Mouse (Mus musculus) brain, embryonic 14.5 days (tissue): Measurements from ENCODE around the gene Gpam. TPM values are rescaled to one million over a fixed set of nuclear protein-coding genes. Genes with fewer than 3 reads are reported as not detected.

Experiments used
- DNase-seq: peaks from one replicate; pipeline ENCODE4 v3.0.0-alpha.2; 2011; ENCODE audit warnings: low read depth
- CTCF ChIP-seq: fragments of 200-500 bp; IDR thresholded peaks from 2 replicates; pipeline ENCODE4 v1.5.1; 2012; ENCODE audit warnings: inconsistent platforms, mild to moderate bottlenecking, moderate library complexity, borderline replicate concordance; ENCODE audit not compliant: insufficient read depth, insufficient read length; ENCODE audit errors: extremely low read depth
- POLR2A ChIP-seq: fragments of 200-500 bp; IDR thresholded peaks from 2 replicates; pipeline ENCODE4 v1.6.1; 2012; ENCODE audit warnings: mild to moderate bottlenecking, inconsistent platforms, borderline replicate concordance; ENCODE audit not compliant: poor library complexity, insufficient read depth, insufficient read length, severe bottlenecking; ENCODE audit errors: extremely low read depth
- polyA plus RNA-seq: library from polyadenylated mRNA; depleted of rRNA; stranded (reverse); fragments of >200 nt; gene quantifications from 2 replicates; pipeline ENCODE4 v1.2.3, GENCODE M21; 2012

Gene Gpam
- polyA plus RNA-seq, 1 experiment: 30.5 TPM

DNA sequence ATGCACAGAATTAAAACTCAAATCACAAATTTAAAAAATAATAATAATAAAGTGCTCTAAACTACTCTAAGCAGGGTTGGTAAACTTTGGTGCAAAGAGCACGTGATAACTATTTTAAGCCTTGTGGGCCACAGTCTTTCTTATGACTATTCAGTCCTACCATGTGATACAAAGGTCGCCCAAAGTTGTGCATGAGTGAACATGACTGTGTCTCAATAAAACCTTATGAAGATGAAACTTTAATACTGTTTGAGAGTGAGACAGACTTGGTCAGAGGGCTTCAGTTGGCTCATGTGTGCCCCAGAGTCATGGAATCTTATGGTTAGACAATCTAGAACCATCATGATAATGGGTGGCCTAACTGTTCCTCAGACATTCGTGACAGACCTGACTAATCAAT is 8.9 kb upstream of the Gpam start:
- TF ChIP-seq CTCF: no peak
- TF ChIP-seq POLR2A: no peak
- DNase-seq: no peak

DNA sequence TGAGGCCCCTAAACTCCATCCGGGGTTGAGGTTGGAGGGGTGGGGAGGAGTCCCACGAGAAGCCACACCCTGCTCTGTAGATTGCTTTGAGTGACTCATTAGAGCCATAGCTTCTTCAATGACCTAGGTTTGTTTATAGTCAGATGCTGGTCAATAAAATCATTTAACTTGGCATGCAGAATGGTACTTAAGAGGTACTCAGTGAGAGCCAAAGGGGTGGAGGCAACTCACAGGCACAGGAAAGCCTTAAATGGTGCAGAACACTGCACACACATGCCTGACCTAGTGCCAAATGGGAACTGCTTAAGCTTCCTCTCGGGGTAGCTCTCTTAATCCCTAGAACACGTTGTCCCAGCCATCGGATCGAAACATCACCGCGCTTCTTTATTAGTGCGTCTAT is 7.5 kb upstream of the Gpam start:
- no peak for DNase-seq

DNA sequence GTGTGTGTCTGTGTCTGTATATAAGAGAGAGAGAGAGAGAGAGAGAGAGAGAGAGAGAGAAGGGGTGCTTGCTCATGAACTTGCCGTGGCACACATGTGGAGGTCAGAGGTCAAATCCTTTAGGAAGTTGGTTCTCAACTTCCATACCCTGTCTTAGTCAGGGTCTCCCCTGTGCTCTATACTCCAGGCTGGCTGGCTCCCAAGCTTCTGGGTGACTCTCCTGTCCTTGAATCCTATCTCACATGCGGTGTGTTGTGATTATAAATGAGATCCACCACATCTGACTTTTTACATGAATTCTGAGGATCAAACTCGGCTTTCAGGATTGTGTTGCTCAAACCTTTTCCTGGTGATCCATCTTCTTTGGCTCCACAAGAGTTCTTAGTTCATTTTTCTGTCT is 5.4 kb upstream of the Gpam start:
- DNase-seq: no peak
- TF ChIP-seq CTCF (no peak), POLR2A (no peak)

More for the DNA sequence above, 7.5 kb upstream of the Gpam start:
- TF ChIP-seq CTCF (no peak), POLR2A (no peak)

DNA sequence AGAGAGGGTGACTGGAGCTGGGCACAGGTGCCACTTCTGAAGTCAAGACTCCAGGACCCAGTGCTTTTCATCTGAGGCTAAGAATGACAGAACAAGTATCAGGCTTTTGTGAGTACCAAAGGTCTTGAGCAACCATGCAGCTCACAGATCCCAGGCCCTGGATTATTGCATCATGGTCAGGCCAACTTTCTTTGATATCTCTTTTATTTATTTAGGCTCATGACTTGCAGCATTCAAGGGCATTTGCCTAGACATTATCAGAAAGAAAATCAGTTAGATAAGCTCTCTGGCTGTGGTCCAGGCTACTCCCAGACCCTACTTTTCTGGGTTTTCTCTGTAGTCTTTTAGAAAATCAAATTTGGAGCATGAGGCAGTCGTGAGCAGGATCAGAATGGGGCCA is 4.7 kb upstream of the Gpam start:
- DNase-seq: no peak
- TF ChIP-seq CTCF: no peak
- no peak for TF ChIP-seq POLR2A

DNA sequence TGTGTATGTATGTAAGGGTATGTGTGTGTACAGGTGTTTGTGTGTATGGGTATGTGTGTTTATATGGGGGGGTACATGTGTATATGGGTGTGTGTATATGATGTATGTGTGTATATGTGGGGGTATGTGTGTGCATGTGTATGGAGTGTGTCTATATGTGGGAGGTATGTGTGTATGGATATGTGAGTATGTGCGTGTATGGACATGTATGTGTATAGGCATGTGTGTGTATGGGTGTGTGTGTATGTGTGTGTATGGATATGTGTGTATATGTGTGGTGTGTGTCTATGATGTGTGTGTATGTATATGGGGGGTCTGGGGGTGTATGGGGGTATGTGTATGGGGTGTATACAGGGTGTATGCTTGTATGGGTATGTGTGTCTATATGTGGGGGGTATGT is 1.4 kb upstream of the Gpam start:
- DNase-seq: no peak

DNA sequence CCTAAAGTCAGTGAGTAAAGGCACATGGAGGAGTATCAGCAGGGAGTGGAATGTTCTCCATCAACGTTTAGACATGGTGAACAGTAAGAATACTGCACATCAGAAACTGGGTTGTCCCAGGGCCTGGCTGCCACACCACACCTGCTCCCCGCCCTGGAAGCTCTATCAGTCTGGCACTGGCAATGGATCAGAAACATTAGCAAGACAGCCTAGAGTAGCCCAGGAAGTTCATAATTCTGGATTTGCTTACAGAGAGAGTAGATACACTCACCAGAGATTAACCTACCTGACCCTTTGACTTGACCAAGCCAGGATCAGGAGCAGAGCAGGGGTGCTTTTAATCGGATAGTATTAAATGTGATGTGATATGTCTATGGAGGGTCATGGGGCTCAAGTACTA is 1.6 kb downstream of the Gpam start:
- TF ChIP-seq CTCF (no peak), POLR2A (no peak)
- DNase-seq: no peak

More for the DNA sequence above, 1.4 kb upstream of the Gpam start:
- TF ChIP-seq POLR2A (no peak), CTCF (no peak)

DNA sequence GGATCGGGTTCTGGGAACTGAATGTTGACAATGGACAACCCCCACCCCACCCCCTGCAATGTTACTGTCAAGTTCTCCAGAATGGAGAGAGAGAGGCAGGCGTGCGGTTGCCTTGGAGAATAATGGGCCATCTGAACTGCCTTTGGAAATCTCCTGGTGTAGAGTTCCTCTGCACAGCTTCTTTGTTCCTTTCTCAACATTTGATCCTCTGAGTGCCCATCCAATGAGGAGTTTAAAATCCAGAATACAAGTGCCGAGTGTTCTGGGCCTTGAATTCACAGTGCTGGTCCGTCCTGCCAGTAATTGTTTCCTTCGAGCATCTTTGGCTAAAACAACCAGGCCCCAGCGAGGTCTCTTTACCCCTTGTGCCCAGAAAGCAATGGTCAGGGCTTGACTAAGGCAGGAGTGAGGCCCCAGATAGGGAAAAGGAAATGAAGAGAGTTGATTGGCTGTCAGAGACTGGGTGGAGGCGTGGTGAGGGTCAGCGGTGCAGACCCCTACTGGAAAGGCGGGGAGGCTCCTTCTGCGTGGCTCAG is 4.0 kb downstream of the Gpam start:
- TF ChIP-seq POLR2A (no peak), CTCF (no peak)
- peak; percentile 74 for DNase-seq

DNA sequence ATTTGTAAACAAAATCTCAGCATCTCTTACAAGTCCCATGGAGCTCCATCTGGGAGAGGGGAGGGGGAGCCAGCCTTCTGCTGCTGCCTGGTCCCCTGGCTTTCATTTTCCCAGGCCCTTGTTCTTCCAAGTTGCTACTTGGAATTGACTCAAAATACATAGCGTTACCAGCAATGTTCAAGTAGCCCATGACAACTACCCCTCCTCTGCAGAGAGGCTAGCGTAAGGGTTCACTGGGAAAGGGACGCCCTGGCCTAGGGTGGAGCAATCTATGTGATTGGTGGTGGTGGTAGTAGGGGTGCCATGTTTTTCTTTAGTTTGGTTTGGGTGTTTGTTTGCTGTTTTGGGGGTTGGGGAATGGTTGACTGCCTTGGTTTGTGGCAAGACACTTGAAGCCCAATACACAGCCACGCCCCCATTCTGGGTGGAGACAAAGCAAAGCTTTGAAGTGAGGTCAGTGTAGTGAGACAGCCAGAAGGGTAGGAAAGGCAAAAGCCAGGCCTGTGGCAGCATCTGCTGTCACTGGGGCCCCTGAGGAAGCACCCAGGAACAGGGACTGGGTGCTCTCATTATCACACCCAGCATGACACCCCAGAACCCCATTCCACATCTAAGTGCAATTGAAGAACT is 4.6 kb downstream of the Gpam start:
- TF ChIP-seq POLR2A: no peak
- no peak for TF ChIP-seq CTCF
- DNase-seq: peak; percentile 64

DNA sequence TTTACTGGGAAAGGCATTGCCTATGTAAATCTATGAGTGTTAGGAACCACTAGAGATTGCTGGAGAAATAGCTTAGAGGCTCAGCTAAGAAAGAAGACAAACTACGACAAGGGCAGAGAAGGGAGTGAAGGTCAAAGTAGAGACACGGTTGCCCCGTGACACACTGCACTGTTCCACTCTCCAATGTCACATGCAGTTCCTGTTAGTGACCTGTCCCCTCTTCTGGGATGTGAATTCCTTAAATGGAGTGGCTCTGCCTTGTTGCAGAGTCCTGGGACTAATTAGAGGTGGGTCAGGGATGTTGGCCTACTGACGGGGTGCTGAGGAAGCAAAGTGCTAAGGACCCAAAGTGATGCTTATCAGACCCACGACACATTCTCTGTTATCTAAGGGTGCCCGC is 5.2 kb downstream of the Gpam start:
- no peak for DNase-seq
- TF ChIP-seq POLR2A (no peak), CTCF (no peak)

DNA sequence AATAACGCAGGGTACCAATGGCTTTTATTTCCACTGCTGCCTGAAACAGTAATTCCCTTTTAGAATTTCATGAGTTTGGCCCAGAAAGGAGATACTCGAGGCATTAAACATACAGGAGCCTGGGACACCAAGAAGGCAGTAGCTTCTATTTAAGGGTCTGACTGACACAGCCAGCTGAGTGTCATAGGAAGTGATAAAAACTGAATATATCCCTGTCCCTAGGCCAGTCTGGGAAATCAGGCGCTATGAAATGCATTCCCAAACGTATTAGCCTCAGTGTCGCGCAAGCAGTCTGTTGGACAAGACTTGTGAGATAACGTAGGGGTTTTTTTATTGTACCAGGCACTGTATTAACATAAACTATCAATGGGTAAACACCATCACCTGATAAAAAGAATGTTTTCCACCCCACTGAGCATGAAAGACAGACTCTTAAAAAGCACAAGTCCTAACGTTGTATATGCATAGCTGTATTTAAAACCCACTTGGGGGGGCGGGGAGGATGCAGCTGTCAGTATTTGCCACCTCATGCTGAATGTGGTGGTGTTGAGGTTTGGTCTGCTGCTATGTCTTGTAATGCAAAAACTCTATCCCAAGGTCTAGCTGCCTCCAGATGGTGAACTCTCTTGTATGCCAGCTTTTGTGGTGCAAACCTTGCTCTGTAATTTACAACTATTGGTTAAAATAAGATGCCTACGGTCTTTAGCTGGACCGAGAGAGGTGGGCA is 6.4 kb downstream of the Gpam start:
- TF ChIP-seq POLR2A (no peak), CTCF (no peak)
- DNase-seq: peak; percentile 44

DNA sequence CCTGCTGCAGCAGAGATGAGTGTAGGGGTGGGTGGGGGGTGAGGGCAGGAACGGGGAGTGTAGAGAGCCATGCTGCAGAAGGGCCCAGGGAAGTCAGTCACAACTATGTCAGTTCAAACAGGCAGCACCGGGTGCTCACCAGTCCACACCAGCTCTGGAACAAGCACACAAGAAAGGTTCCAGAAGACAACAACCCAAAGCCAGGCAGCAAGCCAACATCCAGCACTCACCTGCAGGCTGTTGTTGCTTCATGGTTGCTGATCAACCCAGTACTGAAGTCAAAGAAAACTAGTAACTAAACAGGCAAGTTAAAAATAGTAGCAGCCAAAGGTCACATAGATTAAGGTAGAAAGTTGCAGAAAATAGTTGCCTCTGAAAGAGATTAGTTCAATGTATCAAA is 7.5 kb downstream of the Gpam start:
- TF ChIP-seq POLR2A: no peak
- TF ChIP-seq CTCF: no peak
- no peak for DNase-seq

DNA sequence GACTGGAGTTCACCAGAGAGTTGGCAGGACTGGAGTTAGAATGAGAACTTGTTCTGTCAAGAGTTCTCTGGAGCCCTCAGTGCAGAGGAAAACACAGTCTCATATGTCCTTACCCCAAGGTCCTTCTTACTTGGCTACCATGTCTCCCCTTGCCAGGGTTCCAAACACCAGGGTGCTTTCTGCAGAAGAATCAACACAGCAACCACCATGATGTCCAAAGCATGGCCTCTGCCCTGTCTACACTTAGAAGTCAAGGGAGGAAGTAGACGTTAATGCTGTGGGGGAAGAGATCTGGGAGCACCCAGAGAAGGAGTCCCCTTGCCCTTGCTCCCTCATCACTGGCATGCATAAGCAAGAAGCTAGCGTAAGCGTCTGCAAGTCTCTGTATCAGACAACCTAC is 9.0 kb downstream of the Gpam start:
- TF ChIP-seq POLR2A: no peak
- no peak for TF ChIP-seq CTCF
- no peak for DNase-seq
